8 mouse cellular contexts compared by ENCODE assay signal in the genomic region with DNA sequence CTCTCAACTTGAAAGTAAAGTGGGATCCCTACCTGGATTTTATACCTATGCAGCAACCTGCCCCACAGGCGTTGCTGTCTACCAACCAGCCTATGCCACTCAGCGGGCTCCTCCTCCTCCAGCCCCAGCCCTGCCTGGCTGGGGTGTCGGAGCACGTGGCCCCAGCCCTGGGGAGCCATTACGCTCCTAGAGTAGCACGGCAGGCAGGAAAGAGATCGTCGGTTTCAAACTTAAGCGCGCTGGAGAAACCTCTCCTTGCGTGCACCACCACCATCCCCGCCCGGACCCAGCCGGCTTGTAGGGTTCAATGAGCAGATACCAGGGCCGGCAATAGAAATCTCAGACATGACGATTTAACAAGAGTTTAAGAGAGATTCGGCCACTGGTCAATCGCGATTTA. TPM values are rescaled to one million over a fixed set of nuclear protein-coding genes. Genes with fewer than 3 reads are reported as not detected.
A peak's percentile ranks its signal among the peaks of the same experiment; 100 is the strongest.
DNase-seq lines count a peak whose midpoint lies in the region; ATAC-seq and TF ChIP-seq lines count a peak whose summit lies in the region.

No protein-coding gene starts in this region.

- TF ChIP-seq EP300 in heart, postnatal 0 days (IDR thresholded peaks at IDR 0.05; ENCODE audit: low read depth), result no peak

- H3K4me3 ChIP-seq in E14TG2a.4 (replicated peaks; ENCODE audit: low read length), result peak overlapping the region; percentile 97
- H3K4me3 ChIP-seq in forebrain, embryonic 13.5 days, result peak overlapping the region; percentile 73
- H3K4me3 ChIP-seq in heart, postnatal 0 days (ENCODE audit: low read depth, low read length), result peak overlapping the region; percentile 85
- H3K4me3 ChIP-seq in liver, embryonic 13.5 days (replicated peaks), result peak overlapping the region; percentile 77
- H3K4me3 ChIP-seq in stomach, embryonic 15.5 days (replicated peaks), result peak overlapping the region; percentile 88

- no peaks in the 10 kb centered on the region for H3K9me3 ChIP-seq in E14TG2a.4 (ENCODE audit: low read length)
- H3K9me3 ChIP-seq in forebrain, embryonic 13.5 days (replicated peaks), result no peaks in the 10 kb centered on the region
- no peaks in the 10 kb centered on the region for H3K9me3 ChIP-seq in heart, postnatal 0 days (replicated peaks; ENCODE audit: control insufficient read depth, low read length)
- H3K9me3 ChIP-seq in liver, embryonic 13.5 days (replicated peaks), result no peaks in the 10 kb centered on the region
- H3K9me3 ChIP-seq in stomach, embryonic 15.5 days, result no peaks in the 10 kb centered on the region

- DNase-seq in heart, postnatal 0 days (ENCODE audit: low spot score), result peak; percentile 47
- DNase-seq in kidney, postnatal 36 days, result peak; percentile 83 to 86
- peak; percentile 70 for DNase-seq in liver, embryonic 13.5 days
- DNase-seq in natural killer cell, adult 2 months (ENCODE audit: low spot score in 2 of 2), result peak; percentile 50 to 64

- peak overlapping the region; percentile 75 for H3K9ac ChIP-seq in forebrain, embryonic 13.5 days
- H3K9ac ChIP-seq in heart, postnatal 0 days (replicated peaks; ENCODE audit: low read depth, low read length), result peak overlapping the region; percentile 72
- peak overlapping the region; percentile 85 for H3K9ac ChIP-seq in liver, embryonic 13.5 days
- H3K9ac ChIP-seq in stomach, embryonic 15.5 days, result peak overlapping the region; percentile 60

- H3K36me3 ChIP-seq in E14TG2a.4 (ENCODE audit: insufficient read depth, low read length), result peaks cover 33% of the 10 kb centered on the region
- no peaks in the 10 kb centered on the region for H3K36me3 ChIP-seq in forebrain, embryonic 13.5 days (ENCODE audit: poor library complexity, severe bottlenecking)
- no peaks in the 10 kb centered on the region for H3K36me3 ChIP-seq in heart, postnatal 0 days (replicated peaks; ENCODE audit: control insufficient read depth, insufficient read depth, low read length)
- 0 out of 2 replicates have a peak, but pooled peaks cover 5% of the 10 kb centered on the region for H3K36me3 ChIP-seq in liver, embryonic 13.5 days
- no peaks in the 10 kb centered on the region for H3K36me3 ChIP-seq in stomach, embryonic 15.5 days

- H3K4me1 ChIP-seq in E14TG2a.4 (replicated peaks; ENCODE audit: low read depth, low read length), result peaks cover 57% of the 10 kb centered on the region
- H3K4me1 ChIP-seq in forebrain, embryonic 13.5 days, result peaks cover 24% of the 10 kb centered on the region
- peaks cover 4% of the 10 kb centered on the region; the same call in 1 of the 2 replicates for H3K4me1 ChIP-seq in heart, postnatal 0 days (ENCODE audit: control insufficient read depth, insufficient read depth)
- H3K4me1 ChIP-seq in liver, embryonic 13.5 days (replicated peaks), result peaks cover 70% of the 10 kb centered on the region
- H3K4me1 ChIP-seq in stomach, embryonic 15.5 days, result peaks cover 47% of the 10 kb centered on the region

- WGBS in forebrain, embryonic 13.5 days, result 0% methylated on average over 19 of the region's 19 CpGs
- WGBS in heart, postnatal 0 days, result under 1% methylated on average over 19 of the region's 19 CpGs
- WGBS in liver, embryonic 13.5 days (ENCODE audit: insufficient replicate concordance), result under 1% methylated on average over 19 of the region's 19 CpGs
- WGBS in stomach, embryonic 15.5 days, result under 1% methylated on average over 19 of the region's 19 CpGs

- peak overlapping the region; percentile 89 for H3K4me2 ChIP-seq in forebrain, embryonic 13.5 days
- H3K4me2 ChIP-seq in heart, postnatal 0 days (ENCODE audit: low read depth, low read length), result peak overlapping the region; percentile 100
- H3K4me2 ChIP-seq in liver, embryonic 13.5 days, result peak overlapping the region; percentile 99
- H3K4me2 ChIP-seq in stomach, embryonic 15.5 days, result peak overlapping the region; percentile 93

- peak overlapping the region; percentile 92 for H3K27ac ChIP-seq in forebrain, embryonic 13.5 days
- peak overlapping the region; percentile 78 for H3K27ac ChIP-seq in heart, postnatal 0 days (ENCODE audit: low read depth)
- H3K27ac ChIP-seq in liver, embryonic 13.5 days, result peak overlapping the region; percentile 92
- H3K27ac ChIP-seq in stomach, embryonic 15.5 days, result peak overlapping the region; percentile 96

- no peaks in the 10 kb centered on the region for H3K27me3 ChIP-seq in E14TG2a.4 (ENCODE audit: insufficient read depth, low read length)
- no peaks in the 10 kb centered on the region for H3K27me3 ChIP-seq in forebrain, embryonic 13.5 days
- H3K27me3 ChIP-seq in heart, postnatal 0 days (ENCODE audit: control insufficient read depth, insufficient read depth, low read length), result no peaks in the 10 kb centered on the region
- 0 out of 2 replicates have a peak, but pooled peaks cover 2% of the 10 kb centered on the region for H3K27me3 ChIP-seq in liver, embryonic 13.5 days
- H3K27me3 ChIP-seq in stomach, embryonic 15.5 days (replicated peaks), result no peaks in the 10 kb centered on the region

- no peak for TF ChIP-seq CTCF in E14TG2a.4 (conservative IDR thresholded peaks at IDR 0.05; ENCODE audit: low read length)
- no peak for TF ChIP-seq CTCF in heart, postnatal 0 days (IDR thresholded peaks at IDR 0.05; ENCODE audit: low read depth)

- peak; percentile 33; the same call in 1 of the 2 replicates for ATAC-seq in cerebellum, adult (ENCODE audit: insufficient number of reproducible peaks, low FRiP score, low TSS enrichment)
- ATAC-seq in forebrain, embryonic 13.5 days, result peak; percentile 60
- ATAC-seq in heart, postnatal 0 days (ENCODE audit: insufficient read depth, low read depth), result peak; percentile 40
- peak; percentile 60 for ATAC-seq in liver, embryonic 13.5 days (ENCODE audit: low read depth)
- peak; percentile 67 for ATAC-seq in stomach, embryonic 15.5 days (ENCODE audit: insufficient read depth, low FRiP score, low read depth)

RNA-seq across cellular contexts. Expression of a gene that starts 1.7 kb away (rescaled TPM):
- polyA plus RNA-seq in forebrain, embryonic 13.5 days (2015; fragmentation: Nextera tagmentation; extraction: Ambion mirVana), result 15.7 and 17.3 TPM in 2 replicates
- 2.6 and 6.3 TPM in 2 replicates for total RNA-seq in heart, postnatal 0 days (2014; rRNA removed; ENCODE audit: low replicate concordance)
- polyA plus RNA-seq in heart, postnatal 0 days (2015; fragmentation: Nextera tagmentation; extraction: Ambion mirVana), result 2.9 and 3.4 TPM in 2 replicates
- polyA plus RNA-seq in liver, embryonic 13.5 days (2015; fragmentation: Nextera tagmentation; extraction: Ambion mirVana), result 8.4 and 10.7 TPM in 2 replicates
- 20.3 and 22.4 TPM in 2 replicates for polyA plus RNA-seq in stomach, embryonic 15.5 days (2015; fragmentation: Nextera tagmentation; extraction: Ambion mirVana)

RNA-seq across cellular contexts. Expression of a gene that starts 16.3 kb away (rescaled TPM):
- 25.2 and 30.2 TPM in 2 replicates for polyA plus RNA-seq in forebrain, embryonic 13.5 days (2015; fragmentation: Nextera tagmentation; extraction: Ambion mirVana)
- 910 and 974 TPM in 2 replicates for total RNA-seq in heart, postnatal 0 days (2014; rRNA removed; ENCODE audit: low replicate concordance)
- 346 and 419 TPM in 2 replicates for polyA plus RNA-seq in heart, postnatal 0 days (2015; fragmentation: Nextera tagmentation; extraction: Ambion mirVana)
- 3.1 and 3.2 TPM in 2 replicates for polyA plus RNA-seq in liver, embryonic 13.5 days (2015; fragmentation: Nextera tagmentation; extraction: Ambion mirVana)
- 9.3 and 13.7 TPM in 2 replicates for polyA plus RNA-seq in stomach, embryonic 15.5 days (2015; fragmentation: Nextera tagmentation; extraction: Ambion mirVana)

RNA-seq across cellular contexts. Expression of a gene that starts 36.6 kb away (rescaled TPM):
- polyA plus RNA-seq in forebrain, embryonic 13.5 days (2015; fragmentation: Nextera tagmentation; extraction: Ambion mirVana), result 16.7 and 19.4 TPM in 2 replicates
- 25.3 and 25.4 TPM in 2 replicates for total RNA-seq in heart, postnatal 0 days (2014; rRNA removed; ENCODE audit: low replicate concordance)
- polyA plus RNA-seq in heart, postnatal 0 days (2015; fragmentation: Nextera tagmentation; extraction: Ambion mirVana), result 11.2 and 11.8 TPM in 2 replicates
- polyA plus RNA-seq in liver, embryonic 13.5 days (2015; fragmentation: Nextera tagmentation; extraction: Ambion mirVana), result 2.4 and 2.8 TPM in 2 replicates
- polyA plus RNA-seq in stomach, embryonic 15.5 days (2015; fragmentation: Nextera tagmentation; extraction: Ambion mirVana), result 27.9 and 30.6 TPM in 2 replicates

Comparison
In these comparisons a context has a peak if more than half of its experiments do, and no peak if none do; other contexts are left out.
1. Peak in every context shown above with its lines: DNase-seq, ATAC-seq, H3K4me3 ChIP-seq and H3K27ac ChIP-seq.
2. RNA of a gene that starts 16.3 kb away (polyA plus RNA-seq): 346 to 419 TPM in heart, postnatal 0 days; 25.2 to 30.2 TPM in forebrain, embryonic 13.5 days, 9.3 to 13.7 TPM in stomach, embryonic 15.5 days and 3.1 to 3.2 TPM in liver, embryonic 13.5 days; every median in the first group is over 10 times any median in the second.